Mouse (Mus musculus) embryonic facial prominence, embryonic 15.5 days (tissue): ENCODE data around the gene Rad51b. TPM values are rescaled to one million over a fixed set of nuclear protein-coding genes. Genes with fewer than 3 reads are reported as not detected.
A peak's percentile ranks its signal among the peaks of the same experiment; 100 is the strongest.

ENCODE experiments used
- ATAC-seq: fragments of 200-750 bp; cut with Nextera tagmentation; 2 replicates; pipeline ENCODE4 v1.8.0; 2017; ENCODE audit warnings: low read depth, moderate TSS enrichment; ENCODE audit not compliant: insufficient number of reproducible peaks, low FRiP score, low TSS enrichment
- H3K27ac ChIP-seq: fragments of 300-500 bp; sonication (generic); replicated peaks from 2 replicates; pipeline ENCODE4 v1.5.1; 2015; ENCODE audit warnings: mild to moderate bottlenecking, inconsistent platforms
- H3K27me3 ChIP-seq: fragments of 300-500 bp; sonication (generic); 2 replicates; pipeline ENCODE4 v1.6.1; 2015; ENCODE audit warnings: inconsistent platforms
- H3K36me3 ChIP-seq: fragments of 300-500 bp; sonication (generic); 2 replicates; pipeline ENCODE4 v1.6.1; 2015; ENCODE audit warnings: mild to moderate bottlenecking, inconsistent platforms
- H3K4me1 ChIP-seq: fragments of 300-500 bp; sonication (generic); 2 replicates; pipeline ENCODE4 v1.6.1; 2015; ENCODE audit warnings: inconsistent platforms
- H3K4me2 ChIP-seq: fragments of 300-500 bp; sonication (generic); replicated peaks from 2 replicates; pipeline ENCODE4 v1.6.1; 2015; ENCODE audit warnings: mild to moderate bottlenecking, inconsistent platforms
- H3K4me3 ChIP-seq: fragments of 300-500 bp; sonication (generic); replicated peaks from 2 replicates; pipeline ENCODE4 v1.5.1; 2015; ENCODE audit warnings: mild to moderate bottlenecking, inconsistent platforms
- H3K9ac ChIP-seq: fragments of 300-500 bp; sonication (generic); 2 replicates; pipeline ENCODE4 v1.6.1; 2015; ENCODE audit warnings: inconsistent platforms
- H3K9me3 ChIP-seq: fragments of 300-500 bp; sonication (generic); replicated peaks from 2 replicates; pipeline ENCODE4 v1.6.1; 2016; ENCODE audit warnings: inconsistent platforms
- WGBS: fragments of 180-500 bp; shearing (Covaris S2); methylation state at CpG from one replicate; pipeline ENCODE4 v1.1.7; 2015; 5-methylcytosine and 5-hydroxymethylcytosine counted together
- polyA plus RNA-seq: library from polyadenylated mRNA; unstranded; fragments of >200 nt; fragmentation: Nextera tagmentation; extraction: Ambion mirVana; gene quantifications from 2 replicates; pipeline ENCODE4 v1.2.1, GENCODE M21; 2015

The Rad51b gene
- polyA plus RNA-seq, 1 experiment from 2014 or later, result 7.3 TPM

GRCm38 (mm10) chr12:79821901-79822300, 524.8 kb downstream of the Rad51b start:
- Histone ChIP-seq H3K27ac (peak overlapping the region; percentile 44; the same call in 1 of the 2 replicates), H3K27me3 (no peaks in the 10 kb centered on the region), H3K9ac (no peak overlapping the region), H3K4me2 (no peak overlapping the region), H3K36me3 (no peaks in the 10 kb centered on the region), H3K4me1 (peaks cover 35% of the 10 kb centered on the region), H3K9me3 (no peaks in the 10 kb centered on the region), H3K4me3 (no peak overlapping the region)
- WGBS, result 67% methylated on average over 5 of the region's 5 CpGs
- peak; percentile 51; the same call in 1 of the 2 replicates for ATAC-seq

GRCm38 (mm10) chr12:79822401-79822800, 525.3 kb downstream of the Rad51b start:
- no peak for ATAC-seq
- H3K36me3 ChIP-seq, result no peaks in the 10 kb centered on the region
- H3K27ac ChIP-seq, result no peak overlapping the region
- no peak overlapping the region for H3K4me2 ChIP-seq
- H3K9me3 ChIP-seq, result no peaks in the 10 kb centered on the region
- no peak overlapping the region for H3K4me3 ChIP-seq
- 62% methylated on average over 2 of the region's 2 CpGs for WGBS
- H3K9ac ChIP-seq, result no peak overlapping the region
- no peaks in the 10 kb centered on the region for H3K27me3 ChIP-seq
- peaks cover 35% of the 10 kb centered on the region for H3K4me1 ChIP-seq

- 47% methylated on average over 7 of the region's 7 CpGs for WGBS
- no peak overlapping the region for H3K4me2 ChIP-seq
- H3K36me3 ChIP-seq, result no peaks in the 10 kb centered on the region
- H3K4me1 ChIP-seq, result peaks cover 12% of the 10 kb centered on the region
- no peak overlapping the region for H3K4me3 ChIP-seq
- no peak overlapping the region for H3K9ac ChIP-seq
- no peak overlapping the region for H3K27ac ChIP-seq
- H3K27me3 ChIP-seq, result no peaks in the 10 kb centered on the region
- no peak for ATAC-seq
- no peaks in the 10 kb centered on the region for H3K9me3 ChIP-seq
These were observed 528.8 kb downstream of the Rad51b start for GRCm38 (mm10) chr12:79825922-79826321.

GRCm38 (mm10) chr12:79827233-79827692, 530.2 kb downstream of the Rad51b start:
- Histone ChIP-seq H3K36me3 (no peaks in the 10 kb centered on the region), H3K27ac (no peak overlapping the region), H3K4me3 (no peak overlapping the region), H3K4me2 (no peak overlapping the region), H3K4me1 (peaks cover 4% of the 10 kb centered on the region; the same call in 1 of the 2 replicates), H3K9me3 (no peaks in the 10 kb centered on the region), H3K27me3 (no peaks in the 10 kb centered on the region), H3K9ac (no peak overlapping the region)
- no peak for ATAC-seq
- 63% methylated on average over 5 of the region's 5 CpGs for WGBS

- H3K4me2 ChIP-seq, result no peak overlapping the region
- no peaks in the 10 kb centered on the region for H3K36me3 ChIP-seq
- H3K4me3 ChIP-seq, result no peak overlapping the region
- 68% methylated on average over 4 of the region's 4 CpGs for WGBS
- H3K9ac ChIP-seq, result no peak overlapping the region
- no peak overlapping the region for H3K27ac ChIP-seq
- no peak for ATAC-seq
- H3K27me3 ChIP-seq, result no peaks in the 10 kb centered on the region
- no peaks in the 10 kb centered on the region for H3K4me1 ChIP-seq
- no peaks in the 10 kb centered on the region for H3K9me3 ChIP-seq
These were observed 530.7 kb downstream of the Rad51b start for GRCm38 (mm10) chr12:79827735-79828134.

- no peak overlapping the region for H3K9ac ChIP-seq
- no peak overlapping the region for H3K4me3 ChIP-seq
- no peaks in the 10 kb centered on the region for H3K27me3 ChIP-seq
- H3K9me3 ChIP-seq, result no peaks in the 10 kb centered on the region
- no peaks in the 10 kb centered on the region for H3K4me1 ChIP-seq
- no peaks in the 10 kb centered on the region for H3K36me3 ChIP-seq
- no peak for ATAC-seq
- no peak overlapping the region for H3K27ac ChIP-seq
- 42% methylated on average over 1 of the region's 1 CpGs for WGBS
- H3K4me2 ChIP-seq, result no peak overlapping the region
These were observed 533.6 kb downstream of the Rad51b start for GRCm38 (mm10) chr12:79830686-79831085.

- Histone ChIP-seq H3K27me3 (no peaks in the 10 kb centered on the region), H3K4me1 (peaks cover 3% of the 10 kb centered on the region; the same call in 1 of the 2 replicates), H3K27ac (no peak overlapping the region), H3K36me3 (no peaks in the 10 kb centered on the region), H3K9me3 (no peaks in the 10 kb centered on the region), H3K4me3 (no peak overlapping the region), H3K9ac (no peak overlapping the region), H3K4me2 (no peak overlapping the region)
- ATAC-seq, result no peak
- WGBS, result 84% methylated on average over 6 of the region's 6 CpGs
These were observed 535.5 kb downstream of the Rad51b start for GRCm38 (mm10) chr12:79832611-79833010.

- peaks cover 32% of the 10 kb centered on the region for H3K4me1 ChIP-seq
These were observed 538.4 kb downstream of the Rad51b start for GRCm38 (mm10) chr12:79835521-79835920.

GRCm38 (mm10) chr12:79838181-79838961, 541.3 kb downstream of the Rad51b start:
- H3K9me3 ChIP-seq, result no peaks in the 10 kb centered on the region
- peaks cover 59% of the 10 kb centered on the region for H3K4me1 ChIP-seq
- peak; percentile 24; the same call in 1 of the 2 replicates for ATAC-seq
- H3K27ac ChIP-seq, result peak overlapping the region; percentile 55
- H3K4me3 ChIP-seq, result no peak overlapping the region
- WGBS, result 57% methylated on average over 6 of the region's 6 CpGs
- no peak overlapping the region for H3K9ac ChIP-seq
- H3K36me3 ChIP-seq, result no peaks in the 10 kb centered on the region
- H3K4me2 ChIP-seq, result no peak overlapping the region
- H3K27me3 ChIP-seq, result no peaks in the 10 kb centered on the region

More at GRCm38 (mm10) chr12:79835521-79835920, 538.4 kb downstream of the Rad51b start:
- Histone ChIP-seq H3K36me3 (no peaks in the 10 kb centered on the region), H3K4me3 (no peak overlapping the region), H3K27me3 (no peaks in the 10 kb centered on the region), H3K9me3 (no peaks in the 10 kb centered on the region), H3K4me2 (no peak overlapping the region), H3K27ac (no peak overlapping the region), H3K9ac (no peak overlapping the region)
- WGBS, result 90% methylated on average over 8 of the region's 8 CpGs
- no peak for ATAC-seq

GRCm38 (mm10) chr12:79839096-79839941, 542.2 kb downstream of the Rad51b start:
- Histone ChIP-seq H3K9ac (no peak overlapping the region), H3K4me3 (no peak overlapping the region), H3K27ac (peak overlapping the region; percentile 55), H3K9me3 (no peaks in the 10 kb centered on the region), H3K36me3 (no peaks in the 10 kb centered on the region), H3K4me1 (peaks cover 69% of the 10 kb centered on the region), H3K4me2 (no peak overlapping the region), H3K27me3 (no peaks in the 10 kb centered on the region)
- no peak for ATAC-seq
- WGBS, result 44% methylated on average over 12 of the region's 12 CpGs

GRCm38 (mm10) chr12:79840465-79840864, 543.4 kb downstream of the Rad51b start:
- Histone ChIP-seq H3K27me3 (no peaks in the 10 kb centered on the region), H3K9me3 (no peaks in the 10 kb centered on the region), H3K4me1 (peaks cover 79% of the 10 kb centered on the region), H3K4me3 (no peak overlapping the region), H3K36me3 (no peaks in the 10 kb centered on the region), H3K4me2 (no peak overlapping the region), H3K9ac (no peak overlapping the region), H3K27ac (no peak overlapping the region)
- no peak for ATAC-seq
- 67% methylated on average over 5 of the region's 5 CpGs for WGBS
